Mouse (Mus musculus) midbrain, embryonic 16.5 days (tissue): ENCODE data around the gene Rpl41. TPM values are rescaled to one million over a fixed set of nuclear protein-coding genes. Genes with fewer than 3 reads are reported as not detected.

Experiments
- ATAC-seq: fragments of 200-750 bp; cut with Nextera tagmentation; 2 replicates; pipeline ENCODE4 v1.8.0; 2017; ENCODE audit warnings: moderate TSS enrichment
- H3K27ac ChIP-seq: fragments of 300-500 bp; sonication (generic); 2 replicates; pipeline ENCODE4 v1.5.1; 2014; ENCODE audit warnings: mild to moderate bottlenecking, low read length, mixed read lengths
- H3K27me3 ChIP-seq: fragments of 300-500 bp; sonication (generic); 2 replicates; pipeline ENCODE4 v1.6.1; 2014; ENCODE audit warnings: low read depth, low read length, mixed read lengths; ENCODE audit not compliant: control insufficient read depth, insufficient read depth
- H3K36me3 ChIP-seq: fragments of 300-500 bp; sonication (generic); 2 replicates; pipeline ENCODE4 v1.6.1; 2014; ENCODE audit warnings: mild to moderate bottlenecking, low read length, moderate library complexity, mixed read lengths; ENCODE audit not compliant: control insufficient read depth, insufficient read depth
- H3K4me1 ChIP-seq: fragments of 300-500 bp; sonication (generic); 2 replicates; pipeline ENCODE4 v1.6.1; 2014; ENCODE audit warnings: mild to moderate bottlenecking, low read length, mixed read lengths; ENCODE audit not compliant: control insufficient read depth, insufficient read depth
- H3K4me2 ChIP-seq: fragments of 300-500 bp; sonication (generic); 2 replicates; pipeline ENCODE4 v1.6.1; 2014; ENCODE audit warnings: mild to moderate bottlenecking, low read length, mixed read lengths
- H3K4me3 ChIP-seq: fragments of 300-500 bp; sonication (generic); 2 replicates; pipeline ENCODE4 v1.5.1; 2014; ENCODE audit warnings: low read depth, mild to moderate bottlenecking, low read length, moderate library complexity, mixed read lengths
- H3K9ac ChIP-seq: fragments of 300-500 bp; sonication (generic); 2 replicates; pipeline ENCODE4 v1.6.1; 2014; ENCODE audit warnings: low read depth, low read length, mixed read lengths
- H3K9me3 ChIP-seq: fragments of 300-500 bp; sonication (generic); replicated peaks from 2 replicates; pipeline ENCODE4 v1.6.1; 2014; ENCODE audit warnings: mild to moderate bottlenecking, low read length, mixed read lengths; ENCODE audit not compliant: control insufficient read depth, poor library complexity, severe bottlenecking
- WGBS: fragments of 180-500 bp; shearing (Covaris S2); extraction: QIAGEN DNeasy Blood & Tissue Kit; methylation state at CpG from one replicate; pipeline ENCODE4 v1.1.7; 2014; 5-methylcytosine and 5-hydroxymethylcytosine counted together
- polyA plus RNA-seq: library from polyadenylated mRNA; unstranded; fragments of >200 nt; fragmentation: Nextera tagmentation; extraction: Ambion mirVana; gene quantifications from 2 replicates; pipeline ENCODE4 v1.2.1, GENCODE M21; 2015

The Rpl41 gene
- polyA plus RNA-seq, result 1,924 and 2,018 TPM in 2 replicates

DNA sequence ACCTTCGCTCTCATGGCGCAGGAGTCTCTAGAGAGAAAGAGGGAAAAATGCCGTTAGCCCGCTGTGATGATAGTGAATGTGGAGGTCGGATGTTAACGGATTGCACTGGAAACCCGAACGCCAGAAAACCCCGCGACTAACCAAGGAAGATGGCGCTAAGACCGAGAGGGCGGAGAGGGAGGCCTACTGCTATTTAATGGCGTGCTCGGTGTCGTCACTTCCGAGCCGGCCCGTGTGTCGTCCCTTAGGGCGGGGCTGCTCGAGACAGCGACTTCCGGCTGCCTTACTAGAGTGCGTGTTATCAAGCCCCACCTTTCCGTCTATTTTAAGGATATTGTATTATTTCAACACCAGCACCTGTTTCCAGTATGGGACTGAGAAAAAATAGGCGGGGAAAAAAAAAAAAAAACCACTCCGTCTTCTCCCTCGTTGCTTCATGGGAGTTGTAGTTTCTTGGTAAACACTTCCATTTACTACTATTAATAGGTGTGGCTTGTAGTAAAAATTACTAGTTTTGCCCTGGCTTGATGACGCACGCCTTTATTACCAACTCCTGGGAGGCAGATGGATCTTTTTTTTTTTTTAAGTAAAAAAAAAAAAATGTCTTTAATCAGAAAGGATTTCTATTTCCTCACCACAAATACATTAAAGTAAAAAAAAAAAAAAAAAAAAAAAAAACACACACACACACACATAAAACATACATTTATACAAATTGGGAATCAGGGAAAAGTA, at the start of gene Rpl41:
Rpl41 (minus strand) TSS at position 359 of the 735 bp plus-strand sequence.
- peak; percentile 91 for ATAC-seq
- Histone ChIP-seq H3K9ac (peak within 1 kb of the TSS; percentile 78), H3K27ac (peak within 1 kb of the TSS; percentile 94), H3K4me2 (peak within 1 kb of the TSS; percentile 84), H3K36me3 (peaks cover 7% of the 10 kb centered on the region), H3K4me1 (peaks cover 8% of the 10 kb centered on the region), H3K9me3 (no peaks in the 10 kb centered on the region), H3K27me3 (no peaks in the 10 kb centered on the region), H3K4me3 (peak within 1 kb of the TSS; percentile 60)
- 0% methylated on average over 31 of the region's 31 CpGs for WGBS

- H3K4me1 ChIP-seq, result no peaks in the 10 kb centered on the region
- no peaks in the 10 kb centered on the region for H3K9me3 ChIP-seq
- H3K4me2 ChIP-seq, result no peak overlapping the region
- no peaks in the 10 kb centered on the region for H3K27me3 ChIP-seq
- no peak overlapping the region for H3K9ac ChIP-seq
- 93% methylated on average over 2 of the region's 2 CpGs for WGBS
- ATAC-seq, result no peak
- H3K4me3 ChIP-seq, result no peak overlapping the region
- H3K27ac ChIP-seq, result no peak overlapping the region
- no peaks in the 10 kb centered on the region for H3K36me3 ChIP-seq
Measured at GRCm38 (mm10) chr10:128598476-128598875, 49.4 kb upstream of the Rpl41 start.

- no peaks in the 10 kb centered on the region for H3K36me3 ChIP-seq
- H3K9me3 ChIP-seq, result no peaks in the 10 kb centered on the region
- H3K4me2 ChIP-seq, result no peak overlapping the region
- no peak overlapping the region for H3K27ac ChIP-seq
- no peak for ATAC-seq
- peaks cover 27% of the 10 kb centered on the region for H3K27me3 ChIP-seq
- H3K4me3 ChIP-seq, result no peak overlapping the region
- H3K9ac ChIP-seq, result no peak overlapping the region
- peaks cover 4% of the 10 kb centered on the region; the same call in 1 of the 2 replicates for H3K4me1 ChIP-seq
- 69% methylated on average over 5 of the region's 5 CpGs for WGBS
Measured at GRCm38 (mm10) chr10:128592797-128593196, 43.7 kb upstream of the Rpl41 start.

- Histone ChIP-seq H3K9ac (no peak overlapping the region), H3K9me3 (no peaks in the 10 kb centered on the region), H3K4me3 (no peak overlapping the region), H3K4me1 (peaks cover 4% of the 10 kb centered on the region; the same call in 1 of the 2 replicates), H3K4me2 (no peak overlapping the region), H3K27ac (no peak overlapping the region), H3K27me3 (peaks cover 40% of the 10 kb centered on the region), H3K36me3 (no peaks in the 10 kb centered on the region)
- no peak for ATAC-seq
- 91% methylated on average over 6 of the region's 6 CpGs for WGBS
Measured at GRCm38 (mm10) chr10:128591436-128591835, 42.3 kb upstream of the Rpl41 start.

DNA sequence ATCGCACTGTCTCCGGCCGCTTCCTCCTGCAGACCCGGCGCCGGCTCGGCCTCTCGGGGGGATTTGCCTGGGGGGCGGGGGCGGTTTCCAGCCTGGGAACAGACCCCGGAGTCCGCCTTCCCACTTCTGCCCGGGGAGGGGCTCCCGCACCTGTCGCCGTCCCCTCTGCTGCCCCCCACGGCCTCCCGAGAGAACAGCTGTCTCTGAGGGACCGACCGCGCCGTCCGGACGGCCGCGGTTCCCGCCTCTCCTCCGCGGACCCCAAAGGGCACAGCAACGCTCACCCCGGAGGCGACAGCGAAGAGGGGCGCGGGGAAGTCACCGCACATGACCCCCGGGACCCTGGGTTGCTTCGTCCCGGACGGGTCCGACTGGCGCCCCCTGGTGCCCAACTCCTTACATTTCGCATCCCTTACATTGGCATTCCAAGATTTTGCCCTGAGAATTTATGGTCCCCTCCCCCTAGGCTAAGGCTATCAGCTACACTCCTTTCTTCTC, 41.1 kb upstream of the Rpl41 start:
- ATAC-seq, result peak; percentile 34; the same call in 1 of the 2 replicates
- peak overlapping the region; percentile 66 for H3K9ac ChIP-seq
- peaks cover 43% of the 10 kb centered on the region for H3K27me3 ChIP-seq
- peak overlapping the region; percentile 69 for H3K4me3 ChIP-seq
- no peak overlapping the region for H3K27ac ChIP-seq
- peak overlapping the region; percentile 98 for H3K4me2 ChIP-seq
- peaks cover 4% of the 10 kb centered on the region; the same call in 1 of the 2 replicates for H3K4me1 ChIP-seq
- no peaks in the 10 kb centered on the region for H3K36me3 ChIP-seq
- WGBS, result under 1% methylated on average over 43 of the region's 43 CpGs
- no peaks in the 10 kb centered on the region for H3K9me3 ChIP-seq

GRCm38 (mm10) chr10:128589464-128590192, 40.5 kb upstream of the Rpl41 start, which contains the start of gene Erbb3:
Erbb3 (minus strand) TSS chr10:128589652.
- Histone ChIP-seq H3K27me3 (peaks cover 43% of the 10 kb centered on the region), H3K9me3 (no peaks in the 10 kb centered on the region), H3K4me1 (peaks cover 4% of the 10 kb centered on the region; the same call in 1 of the 2 replicates), H3K27ac (no peak within 1 kb of the TSS), H3K9ac (peak within 1 kb of the TSS; percentile 66), H3K4me2 (peak within 1 kb of the TSS; percentile 98), H3K36me3 (no peaks in the 10 kb centered on the region), H3K4me3 (peak within 1 kb of the TSS; percentile 69)
- ATAC-seq, result peak; percentile 65
- whole genome bisulfite sequencing, result 0% methylated on average over 42 of the region's 43 CpGs

GRCm38 (mm10) chr10:128588775-128589463, 39.8 kb upstream of the Rpl41 start:
- peak overlapping the region; percentile 66 for H3K9ac ChIP-seq
- H3K36me3 ChIP-seq, result no peaks in the 10 kb centered on the region
- WGBS, result 1% methylated on average over 23 of the region's 23 CpGs
- H3K4me1 ChIP-seq, result peaks cover 4% of the 10 kb centered on the region; the same call in 1 of the 2 replicates
- peak overlapping the region; percentile 69 for H3K4me3 ChIP-seq
- H3K27ac ChIP-seq, result no peak overlapping the region
- peak overlapping the region; percentile 98 for H3K4me2 ChIP-seq
- peak; percentile 34 for ATAC-seq
- peaks cover 43% of the 10 kb centered on the region for H3K27me3 ChIP-seq
- H3K9me3 ChIP-seq, result no peaks in the 10 kb centered on the region

DNA sequence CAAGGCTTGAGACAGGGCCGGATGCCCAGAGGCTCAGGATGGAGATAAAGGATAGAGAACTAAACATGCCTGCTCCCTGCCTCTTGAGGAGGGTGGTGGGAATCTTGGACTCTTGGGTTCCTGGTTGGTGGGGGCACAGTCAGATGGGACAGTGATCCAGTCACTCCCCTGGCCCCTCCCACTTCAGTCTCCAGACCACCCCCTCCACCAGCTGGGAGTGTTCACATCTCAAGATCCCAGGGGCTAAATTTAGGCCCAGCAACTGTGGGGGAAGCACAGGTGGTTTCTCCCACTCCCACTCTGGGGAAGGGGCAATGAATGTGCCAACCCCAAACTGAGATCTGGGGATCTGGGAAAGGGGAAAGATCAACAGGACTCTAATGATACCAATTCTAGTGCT, 39.0 kb upstream of the Rpl41 start:
- H3K36me3 ChIP-seq, result no peaks in the 10 kb centered on the region
- no peak for ATAC-seq
- WGBS, result 21% methylated on average over 1 of the region's 1 CpGs
- H3K9ac ChIP-seq, result no peak overlapping the region
- no peak overlapping the region for H3K4me3 ChIP-seq
- peaks cover 4% of the 10 kb centered on the region; the same call in 1 of the 2 replicates for H3K4me1 ChIP-seq
- H3K27ac ChIP-seq, result no peak overlapping the region
- H3K4me2 ChIP-seq, result no peak overlapping the region
- no peaks in the 10 kb centered on the region for H3K9me3 ChIP-seq
- H3K27me3 ChIP-seq, result peaks cover 45% of the 10 kb centered on the region
